Mouse (Mus musculus) embryonic facial prominence, embryonic 14.5 days (tissue): ENCODE results near the gene Rpl3l. TPM values are rescaled to one million over a fixed set of nuclear protein-coding genes. Genes with fewer than 3 reads are reported as not detected.
"Not testable (repeated sequence)": the region's sequence is repeated elsewhere in the genome, so short reads cannot be mapped to it uniquely, and the experiment has no call there.

Experiments
- ATAC-seq: fragments of 200-750 bp; cut with Nextera tagmentation; 2 replicates; pipeline ENCODE4 v1.8.0; 2017; ENCODE audit warnings: low read depth, moderate number of reproducible peaks, moderate TSS enrichment
- DNase-seq: peaks from one replicate; pipeline ENCODE4 v3.0.0-alpha.2; 2015; ENCODE audit warnings: low spot score
- H3K27ac ChIP-seq: fragments of 300-500 bp; sonication (generic); replicated peaks from 2 replicates; pipeline ENCODE4 v1.5.1; 2014; ENCODE audit warnings: low read depth, mild to moderate bottlenecking, low read length, moderate library complexity
- H3K27me3 ChIP-seq: fragments of 300-500 bp; sonication (generic); replicated peaks from 2 replicates; pipeline ENCODE4 v1.6.1; 2014; ENCODE audit warnings: low read length; ENCODE audit not compliant: control insufficient read depth, insufficient read depth
- H3K36me3 ChIP-seq: fragments of 300-500 bp; sonication (generic); 2 replicates; pipeline ENCODE4 v1.6.1; 2014; ENCODE audit warnings: low read length, mixed read lengths; ENCODE audit not compliant: control insufficient read depth, insufficient read depth
- H3K4me1 ChIP-seq: fragments of 300-500 bp; sonication (generic); 2 replicates; pipeline ENCODE4 v1.6.1; 2014; ENCODE audit warnings: antibody characterized with exemption, low read length; ENCODE audit not compliant: control insufficient read depth, insufficient read depth
- H3K4me2 ChIP-seq: fragments of 300-500 bp; sonication (generic); 2 replicates; pipeline ENCODE4 v1.6.1; 2014; ENCODE audit warnings: low read depth, mild to moderate bottlenecking, low read length, moderate library complexity, mixed read lengths
- H3K4me3 ChIP-seq: fragments of 300-500 bp; sonication (generic); 2 replicates; pipeline ENCODE4 v1.5.1; 2014; ENCODE audit warnings: low read depth, mild to moderate bottlenecking, low read length
- H3K9ac ChIP-seq: fragments of 300-500 bp; sonication (generic); 2 replicates; pipeline ENCODE4 v1.6.1; 2014; ENCODE audit warnings: low read depth, mild to moderate bottlenecking, low read length, moderate library complexity, mixed read lengths
- H3K9me3 ChIP-seq: fragments of 300-500 bp; sonication (generic); 2 replicates; pipeline ENCODE4 v1.6.1; 2016; ENCODE audit warnings: low read length; ENCODE audit not compliant: control insufficient read depth
- WGBS: fragments of 180-500 bp; shearing (Covaris S2); extraction: QIAGEN DNeasy Blood & Tissue Kit; methylation state at CpG from one replicate; pipeline ENCODE4 v1.1.7; 2014; 5-methylcytosine and 5-hydroxymethylcytosine counted together
- polyA plus RNA-seq: library from polyadenylated mRNA; unstranded; fragments of >200 nt; fragmentation: Nextera tagmentation; extraction: Ambion mirVana; gene quantifications from 2 replicates; pipeline ENCODE4 v1.2.1, GENCODE M21; 2014

The Rpl3l gene
- polyA plus RNA-seq, 1 experiment from 2014 or later, result 0.39 TPM

DNA sequence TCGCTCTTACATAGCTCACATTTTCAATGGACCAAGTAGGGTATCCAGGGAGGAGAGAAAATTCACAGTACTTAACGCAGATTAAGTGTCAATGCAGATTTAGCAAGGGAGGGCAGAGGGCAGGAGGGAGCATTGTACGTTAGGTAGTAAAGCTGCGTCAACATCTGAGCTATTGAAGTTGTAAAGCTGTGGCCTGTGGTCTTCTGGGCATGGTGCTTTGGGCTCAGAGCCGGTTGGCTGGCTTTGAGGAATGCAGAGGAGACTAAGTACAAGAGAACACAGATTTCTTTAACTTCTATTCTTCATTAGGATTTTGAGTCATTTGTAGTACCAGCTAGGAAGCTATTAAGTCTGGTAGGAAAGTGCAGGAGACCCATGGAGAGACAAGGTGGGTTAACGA is 12.1 kb upstream of the Rpl3l start:
- H3K27ac ChIP-seq, result no peak overlapping the region
- WGBS, result 78% methylated on average over 6 of the region's 6 CpGs
- no peak overlapping the region for H3K9ac ChIP-seq
- no peak overlapping the region for H3K4me2 ChIP-seq
- no peaks in the 10 kb centered on the region for H3K27me3 ChIP-seq
- no peak overlapping the region for H3K4me3 ChIP-seq
- no peak for ATAC-seq
- H3K9me3 ChIP-seq, result no peaks in the 10 kb centered on the region
- no peak for DNase-seq
- H3K4me1 ChIP-seq, result no peaks in the 10 kb centered on the region; the same call in 1 of the 2 replicates
- peaks cover 21% of the 10 kb centered on the region; the same call in 1 of the 2 replicates for H3K36me3 ChIP-seq

DNA sequence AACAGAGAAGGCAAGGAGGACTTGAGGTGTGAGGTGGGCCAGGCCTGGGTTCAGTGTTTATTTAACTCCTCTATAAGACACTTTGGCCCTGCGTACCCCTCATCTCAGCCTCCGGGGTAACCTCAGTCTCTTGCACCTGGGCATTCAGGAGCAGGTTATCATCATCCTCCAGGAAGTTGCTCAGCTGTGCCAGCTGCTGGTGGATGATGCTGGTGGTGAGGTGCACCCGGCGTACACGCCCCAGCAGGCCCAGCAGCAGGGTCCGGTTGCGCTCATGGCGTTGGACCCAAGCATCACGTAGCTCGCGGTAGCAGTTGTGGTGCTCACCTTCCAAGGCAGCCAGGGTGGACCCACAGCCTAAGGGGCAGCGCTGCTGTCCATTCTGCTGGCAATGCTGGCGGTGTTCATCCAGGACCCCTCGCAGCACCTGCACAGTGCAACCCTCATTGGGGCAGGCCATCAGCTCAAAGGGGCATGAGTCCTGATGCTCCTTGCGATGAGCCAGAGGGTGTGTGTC is 11.4 kb upstream of the Rpl3l start:
- Histone ChIP-seq H3K9ac (no peak overlapping the region), H3K36me3 (peaks cover 25% of the 10 kb centered on the region), H3K4me3 (no peak overlapping the region), H3K4me2 (no peak overlapping the region), H3K9me3 (no peaks in the 10 kb centered on the region), H3K4me1 (peaks cover under 1% of the 10 kb centered on the region; the same call in 1 of the 2 replicates), H3K27me3 (no peaks in the 10 kb centered on the region), H3K27ac (no peak overlapping the region)
- WGBS, result 96% methylated on average over 15 of the region's 15 CpGs
- DNase-seq, result no peak
- ATAC-seq, result no peak

DNA sequence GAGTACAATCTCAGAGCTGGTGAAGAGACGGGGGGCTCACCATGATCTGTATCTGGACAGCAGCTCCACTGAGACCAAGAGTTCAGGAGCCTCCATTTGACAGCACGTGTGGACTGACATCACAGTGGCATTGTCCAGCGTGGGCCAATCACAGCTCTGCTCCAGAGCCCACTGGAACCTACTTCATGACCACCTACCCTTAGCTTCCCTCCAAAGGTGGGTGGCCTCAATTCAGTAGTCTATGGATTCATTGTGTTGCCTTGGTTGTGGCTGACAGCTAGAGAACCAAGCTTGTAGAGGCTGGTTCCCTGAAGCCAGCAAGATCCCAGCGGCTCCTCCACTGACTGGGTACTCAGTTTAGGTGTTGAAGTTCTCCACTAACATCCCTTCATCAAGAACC is 9.7 kb upstream of the Rpl3l start, which contains the start of the genes Rnf151 and Rps2:
Rnf151 (minus strand) TSS at position 121 of the 400 bp plus-strand sequence.
Rps2 (plus strand) TSS at position 174 of the 400 bp plus-strand sequence.
- Histone ChIP-seq H3K36me3 (peaks cover 40% of the 10 kb centered on the region), H3K4me3 (peak within 1 kb of the TSS; percentile 91), H3K9ac (peak within 1 kb of the TSS; percentile 96), H3K9me3 (no peaks in the 10 kb centered on the region), H3K27ac (no peak within 1 kb of the TSS), H3K4me1 (peaks cover 11% of the 10 kb centered on the region), H3K4me2 (peak within 1 kb of the TSS; percentile 59), H3K27me3 (no peaks in the 10 kb centered on the region)
- WGBS, result 81% methylated on average over 4 of the region's 4 CpGs
- ATAC-seq (no peak), DNase-seq (no peak)

DNA sequence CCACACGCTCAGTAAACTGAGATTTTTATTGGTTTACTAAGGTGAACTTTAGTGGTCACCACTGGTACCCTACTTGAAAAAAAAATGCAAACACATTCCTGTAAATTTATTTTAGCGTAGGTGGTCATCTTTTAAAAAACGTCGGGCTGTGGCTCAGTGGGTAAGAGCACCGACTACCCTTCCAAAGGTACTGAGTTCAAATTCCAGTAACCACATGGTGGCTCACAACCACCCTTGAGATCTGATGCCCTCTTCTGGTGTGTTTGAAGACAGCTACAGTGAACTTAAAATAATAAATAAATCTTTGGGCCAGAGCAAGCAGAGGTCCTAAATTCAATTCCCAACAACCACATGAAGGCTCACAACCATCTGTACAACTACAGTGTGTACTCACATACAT is 8.7 kb upstream of the Rpl3l start:
- Histone ChIP-seq H3K4me3 (peak overlapping the region; percentile 91), H3K4me2 (peak overlapping the region; percentile 59), H3K9ac (peak overlapping the region; percentile 96), H3K4me1 (peaks cover 15% of the 10 kb centered on the region), H3K36me3 (peaks cover 40% of the 10 kb centered on the region)
- not testable (repeated sequence) for H3K9me3 ChIP-seq, H3K27ac ChIP-seq, DNase-seq, ATAC-seq, H3K27me3 ChIP-seq
- 64% methylated on average over 5 of the region's 5 CpGs for WGBS

DNA sequence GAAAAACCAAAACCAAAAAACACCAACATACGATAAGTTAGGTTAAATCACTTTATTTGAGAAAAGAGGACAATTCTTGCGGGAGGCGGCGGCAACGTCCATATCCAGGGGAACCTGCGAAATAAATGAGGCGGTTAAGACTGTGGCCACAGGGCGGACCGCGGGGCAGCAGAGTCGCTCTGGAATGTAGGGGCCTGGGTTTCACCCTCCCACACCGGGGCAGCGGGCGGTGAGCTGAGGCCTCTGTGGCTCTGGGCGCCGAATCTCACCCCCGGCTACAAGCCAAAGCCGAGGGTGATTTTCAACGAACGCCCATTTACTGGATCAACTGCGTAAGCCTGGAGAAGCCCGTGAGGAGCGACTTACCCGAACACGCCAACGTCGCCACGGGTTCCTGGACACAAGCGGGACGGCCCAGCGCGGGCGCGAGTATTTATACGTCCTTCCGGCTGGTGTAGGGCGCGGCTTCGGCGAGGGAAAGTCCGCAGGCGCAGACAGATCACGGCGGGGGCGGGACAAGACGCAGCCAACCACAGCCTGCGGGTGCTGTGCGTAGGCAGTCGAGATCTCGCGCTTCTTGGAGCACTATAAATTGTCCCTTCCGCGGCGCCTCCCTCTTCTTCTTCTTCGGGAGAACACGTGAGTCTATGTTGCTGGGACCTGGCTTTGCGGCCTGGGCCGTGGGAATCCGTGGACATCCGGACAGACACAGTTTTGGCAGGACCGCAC is 8.0 kb upstream of the Rpl3l start:
- DNase-seq, result peak; percentile 99
- WGBS, result under 1% methylated on average over 49 of the region's 61 CpGs

DNA sequence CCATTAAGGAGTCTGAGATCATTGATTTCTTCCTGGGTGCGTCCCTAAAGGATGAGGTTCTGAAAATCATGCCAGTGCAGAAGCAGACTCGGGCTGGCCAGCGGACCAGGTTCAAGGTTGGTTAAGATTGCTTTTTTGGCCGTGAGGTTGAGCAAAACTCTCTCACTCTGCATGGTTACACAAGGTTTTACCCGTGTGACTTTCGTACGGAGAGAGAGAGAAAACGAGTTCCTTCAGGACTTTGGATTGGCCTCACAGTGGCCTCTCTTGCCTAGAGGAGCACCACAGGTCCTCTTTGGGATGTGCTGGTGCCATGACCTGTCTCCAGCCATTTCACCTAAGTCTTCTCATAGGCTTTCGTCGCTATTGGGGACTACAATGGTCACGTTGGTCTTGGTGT is 7.0 kb upstream of the Rpl3l start:
- WGBS, result under 1% methylated on average over 10 of the region's 11 CpGs
- ATAC-seq, result not testable (repeated sequence)

More for the DNA sequence above, 8.0 kb upstream of the Rpl3l start:
- no peaks in the 10 kb centered on the region for H3K9me3 ChIP-seq
- H3K4me2 ChIP-seq, result peak overlapping the region; percentile 81
- no peaks in the 10 kb centered on the region for H3K27me3 ChIP-seq
- peaks cover 15% of the 10 kb centered on the region for H3K4me1 ChIP-seq
- ATAC-seq, result peak; percentile 99
- H3K4me3 ChIP-seq, result peak overlapping the region; percentile 91
- peaks cover 40% of the 10 kb centered on the region for H3K36me3 ChIP-seq
- peak overlapping the region; percentile 87 for H3K27ac ChIP-seq
- H3K9ac ChIP-seq, result peak overlapping the region; percentile 96

DNA sequence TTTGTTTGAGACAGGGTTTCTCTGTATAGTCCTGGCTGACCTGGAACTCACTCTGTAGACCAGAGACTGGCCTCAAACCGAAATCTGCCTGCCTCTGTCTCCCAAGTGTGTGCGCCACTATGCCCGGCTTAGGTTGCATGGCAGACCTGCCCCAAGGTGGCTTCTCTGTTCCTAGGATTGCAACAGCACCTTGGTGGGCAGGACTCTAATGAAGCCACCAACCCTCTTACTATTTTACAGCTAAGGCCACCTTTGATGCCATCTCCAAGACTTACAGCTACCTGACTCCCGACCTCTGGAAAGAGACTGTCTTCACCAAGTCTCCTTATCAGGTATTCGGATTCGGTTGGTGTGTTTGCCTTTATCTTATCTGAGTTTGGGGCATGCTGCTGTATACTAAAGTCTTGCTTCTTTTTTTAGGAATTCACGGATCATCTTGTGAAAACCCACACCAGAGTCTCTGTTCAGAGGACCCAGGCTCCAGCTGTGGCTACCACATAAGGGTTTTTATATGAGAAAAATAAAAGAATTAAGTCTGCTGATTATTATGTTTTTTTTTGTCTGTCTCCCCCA is 6.2 kb upstream of the Rpl3l start:
- not testable (repeated sequence) for DNase-seq, H3K27me3 ChIP-seq, ATAC-seq, H3K9me3 ChIP-seq
- Histone ChIP-seq H3K27ac (peak overlapping the region; percentile 15; the same call in 1 of the 2 replicates), H3K36me3 (peaks cover 30% of the 10 kb centered on the region), H3K4me2 (peak overlapping the region; percentile 81), H3K9ac (peak overlapping the region; percentile 57), H3K4me1 (peaks cover 15% of the 10 kb centered on the region), H3K4me3 (peak overlapping the region; percentile 91)
- 56% methylated on average over 7 of the region's 7 CpGs for WGBS

More for the DNA sequence above, 7.0 kb upstream of the Rpl3l start:
- not testable (repeated sequence) for H3K9me3 ChIP-seq, H3K27me3 ChIP-seq, DNase-seq
- peak overlapping the region; percentile 81 for H3K4me2 ChIP-seq
- H3K36me3 ChIP-seq, result peaks cover 37% of the 10 kb centered on the region
- peak overlapping the region; percentile 87; the same call in 1 of the 2 replicates for H3K27ac ChIP-seq
- H3K9ac ChIP-seq, result peak overlapping the region; percentile 96
- peaks cover 15% of the 10 kb centered on the region for H3K4me1 ChIP-seq
- peak overlapping the region; percentile 91 for H3K4me3 ChIP-seq

DNA sequence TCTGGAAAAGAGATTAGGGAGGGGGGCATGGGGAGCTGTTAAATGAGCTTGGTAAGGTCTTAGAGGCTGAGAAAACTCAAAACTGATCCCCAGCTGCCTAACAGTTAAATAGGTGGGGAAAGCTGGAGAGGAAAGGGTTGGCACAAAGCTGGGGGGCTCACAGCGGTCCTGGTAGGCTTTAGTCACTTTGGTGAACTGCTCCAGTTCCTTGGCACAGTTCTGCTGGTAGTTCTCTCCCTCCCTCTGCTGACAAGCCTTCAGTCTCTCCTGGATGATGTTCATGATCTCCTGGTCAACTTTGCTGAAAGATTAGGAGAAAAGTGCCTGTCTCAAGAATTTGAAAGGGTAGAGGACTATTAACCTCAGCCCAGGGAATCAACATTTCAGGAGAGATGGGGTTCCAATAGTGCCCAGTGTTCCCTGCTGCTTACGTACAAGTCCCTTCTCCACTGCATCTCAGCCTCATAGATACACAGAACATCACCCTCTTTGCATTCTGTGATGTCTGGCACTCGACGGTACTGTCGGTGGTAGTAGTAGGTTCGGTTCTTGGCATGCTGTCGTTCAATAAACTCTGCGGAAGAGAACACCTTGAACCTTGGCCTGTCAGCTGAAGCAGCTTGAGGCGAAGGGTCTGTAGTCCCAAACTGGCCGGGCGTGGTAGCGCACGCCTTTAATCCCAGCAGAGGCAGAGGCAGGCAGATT is 5.2 kb upstream of the Rpl3l start:
- Histone ChIP-seq H3K27ac (no peak overlapping the region), H3K4me3 (peak overlapping the region; percentile 70; the same call in 1 of the 2 replicates), H3K9ac (peak overlapping the region; percentile 14), H3K36me3 (peaks cover 26% of the 10 kb centered on the region), H3K9me3 (no peaks in the 10 kb centered on the region), H3K4me2 (peak overlapping the region; percentile 75), H3K27me3 (no peaks in the 10 kb centered on the region), H3K4me1 (peaks cover 15% of the 10 kb centered on the region)
- ATAC-seq (no peak), DNase-seq (no peak)
- 28% methylated on average over 13 of the region's 13 CpGs for WGBS
